Mouse (Mus musculus) 3T3-L1 (cell line): ENCODE measurements around the gene Scml4.

Source experiments
- DNase-seq: peaks from one replicate; pipeline ENCODE4 v3.0.0-alpha.2; 2015; ENCODE audit warnings: low read depth, low spot score

Gene Scml4

GRCm38 (mm10) chr10:42862102-42862740, 2.1 kb downstream of the Scml4 start:
- no peak for DNase-seq

DNA sequence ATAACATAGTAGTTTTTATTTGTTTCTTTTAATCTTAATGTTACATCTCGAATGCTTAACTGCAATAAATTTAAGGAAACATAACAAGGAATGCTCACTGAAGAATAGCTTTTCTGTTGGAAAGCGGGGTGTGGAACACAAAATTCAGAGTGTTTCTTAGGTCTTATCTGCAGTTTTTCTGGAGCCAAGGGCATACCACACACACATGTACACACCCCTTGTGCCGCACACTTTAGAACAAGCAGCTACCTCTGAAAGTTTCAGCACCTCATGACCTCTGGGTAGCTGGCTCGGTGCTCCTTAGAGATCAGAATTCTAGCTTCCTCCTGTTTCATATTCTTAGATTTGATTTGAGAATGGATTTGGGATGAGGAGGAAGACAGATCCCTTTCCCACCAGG, 2.6 kb downstream of the Scml4 start:
- no peak for DNase-seq

- DNase-seq = peak; percentile 21
These were observed 3.6 kb downstream of the Scml4 start for GRCm38 (mm10) chr10:42863621-42864391.

- no peak for DNase-seq
These were observed 4.5 kb downstream of the Scml4 start for GRCm38 (mm10) chr10:42864696-42865095.

- DNase-seq = no peak
These were observed 8.2 kb downstream of the Scml4 start for GRCm38 (mm10) chr10:42868416-42868815.

DNA sequence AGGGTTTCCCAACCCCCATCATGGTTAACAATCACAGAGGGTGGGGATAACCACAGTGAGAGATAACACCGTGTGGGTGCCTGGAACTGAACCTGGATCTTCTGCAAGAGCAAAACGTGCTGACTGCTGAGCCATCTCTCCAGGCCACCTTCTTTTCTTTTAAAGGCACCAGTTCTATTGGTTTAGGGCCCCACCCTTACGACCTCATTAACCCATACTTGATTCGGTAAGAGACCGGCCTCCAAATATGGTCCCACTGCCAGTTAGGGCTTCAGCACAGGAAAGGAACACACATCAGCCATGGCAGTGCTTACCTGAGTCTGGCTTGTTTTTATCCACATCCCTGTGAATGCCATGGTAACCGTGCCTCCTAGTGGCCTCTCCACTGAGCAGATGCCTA, 9.3 kb downstream of the Scml4 start:
- no peak for DNase-seq

- no peak for DNase-seq
These were observed 12.3 kb downstream of the Scml4 start for GRCm38 (mm10) chr10:42872269-42873010.

- DNase-seq = no peak
These were observed 13.0 kb downstream of the Scml4 start for GRCm38 (mm10) chr10:42873077-42873595.

- no peak for DNase-seq
These were observed 16.0 kb downstream of the Scml4 start for GRCm38 (mm10) chr10:42876172-42876571.

- no peak for DNase-seq
These were observed 19.1 kb downstream of the Scml4 start for GRCm38 (mm10) chr10:42879269-42879681.

- no peak for DNase-seq
These were observed 19.5 kb downstream of the Scml4 start for GRCm38 (mm10) chr10:42879682-42880081.

- no peak for DNase-seq
These were observed 26.9 kb downstream of the Scml4 start for GRCm38 (mm10) chr10:42887040-42887439.

DNA sequence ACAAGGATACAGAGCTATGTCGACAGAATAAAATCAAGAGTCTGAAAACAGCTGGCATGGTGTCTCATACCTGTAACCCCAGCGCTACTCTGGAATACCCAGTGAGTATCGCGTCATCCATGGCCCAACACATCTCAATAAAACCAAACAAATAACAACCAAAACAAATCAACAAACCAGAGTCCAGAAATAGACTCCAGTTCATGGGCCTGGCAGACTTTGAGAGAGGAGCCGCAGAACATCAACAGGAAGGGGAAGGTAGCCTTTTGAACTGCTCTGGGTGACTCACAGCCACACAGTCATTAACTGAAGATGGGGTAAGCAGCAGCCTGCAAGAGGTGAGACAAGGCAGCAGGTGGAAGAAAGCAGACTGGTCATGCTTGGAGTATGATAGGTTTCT, 28.1 kb downstream of the Scml4 start:
- DNase-seq = no peak

- no peak for DNase-seq
These were observed 30.2 kb downstream of the Scml4 start for GRCm38 (mm10) chr10:42890365-42890764.

DNA sequence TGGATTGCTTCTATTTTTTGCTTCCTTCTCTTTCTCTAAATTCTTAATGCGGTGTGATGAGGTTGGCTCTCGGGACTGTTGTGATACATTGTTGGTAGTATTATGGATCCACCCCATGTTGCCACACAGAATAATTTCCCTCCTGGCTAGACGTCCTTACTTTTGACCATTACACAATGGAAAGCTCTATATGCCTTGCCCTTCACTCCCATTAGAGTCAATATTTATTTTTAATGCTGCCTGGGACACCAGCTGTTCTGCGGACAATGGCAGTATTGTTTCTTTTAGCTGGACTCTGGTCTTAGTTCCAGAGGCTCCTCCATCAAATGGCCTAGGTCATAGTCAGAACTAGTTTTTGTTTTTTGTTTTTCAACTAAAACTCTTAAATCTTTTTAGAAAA, 32.1 kb downstream of the Scml4 start:
- DNase-seq = no peak

DNA sequence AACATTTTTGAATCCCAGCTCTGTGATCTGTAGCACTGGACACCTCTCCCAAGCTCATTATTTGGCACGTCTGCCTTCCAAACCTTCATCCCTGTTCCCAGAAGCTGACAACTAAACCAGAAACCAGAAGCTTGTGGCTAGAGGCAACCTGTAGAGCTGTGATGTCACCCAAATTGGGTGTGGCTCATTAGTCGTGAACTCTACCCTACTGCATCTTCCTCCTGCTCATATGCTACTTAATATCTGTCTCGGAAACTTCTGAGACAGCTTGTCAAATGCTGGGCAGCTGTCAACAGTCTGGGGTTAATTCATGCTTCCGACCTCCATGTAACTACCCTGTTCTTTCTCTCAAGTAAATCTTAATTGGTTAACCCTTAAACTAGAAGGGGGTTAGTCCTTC, 32.8 kb downstream of the Scml4 start:
- DNase-seq = no peak

- no peak for DNase-seq
These were observed 33.7 kb downstream of the Scml4 start for GRCm38 (mm10) chr10:42893857-42894256.

DNA sequence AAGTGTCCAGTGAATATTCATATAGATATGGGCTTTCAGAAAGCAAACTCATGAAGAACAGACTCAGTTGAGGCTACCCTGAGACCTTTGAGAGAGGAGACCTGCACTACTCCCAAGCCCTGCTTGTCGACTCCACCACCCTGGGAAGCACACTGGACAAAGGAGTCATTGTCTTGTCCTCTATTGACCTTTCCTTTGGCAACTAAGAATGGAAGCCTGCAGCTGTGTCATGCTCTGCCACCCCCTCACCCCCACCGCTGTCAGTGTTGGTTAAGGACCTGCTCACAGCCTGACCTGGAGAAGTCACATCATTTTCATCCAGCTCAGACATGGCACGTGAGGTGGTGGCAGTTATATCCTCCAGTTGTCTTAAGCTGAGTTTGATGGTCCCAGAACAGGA, 34.1 kb downstream of the Scml4 start:
- DNase-seq = no peak

GRCm38 (mm10) chr10:42894696-42895095, 34.5 kb downstream of the Scml4 start:
- DNase-seq = no peak

DNA sequence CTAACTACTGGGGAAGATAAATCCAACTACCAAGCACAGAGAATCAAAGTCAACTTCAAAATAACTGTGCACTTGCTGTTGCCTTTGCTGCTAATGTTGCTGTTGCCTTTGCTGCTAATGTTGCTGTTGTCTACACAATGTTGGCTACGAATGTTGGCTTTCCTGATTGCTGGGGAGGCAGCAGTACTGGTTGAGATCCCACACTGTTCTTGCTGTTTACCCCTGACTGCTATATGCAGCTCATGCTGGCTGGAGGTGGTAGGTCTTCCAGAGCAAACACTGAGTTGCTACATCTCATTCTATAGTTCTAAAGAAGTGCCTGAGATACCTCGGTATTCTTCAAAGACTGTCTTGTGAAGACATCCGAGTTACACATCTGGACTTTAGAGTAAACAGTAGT, 36.5 kb downstream of the Scml4 start:
- no peak for DNase-seq

- no peak for DNase-seq
These were observed 37.0 kb downstream of the Scml4 start for GRCm38 (mm10) chr10:42897166-42897565.

DNA sequence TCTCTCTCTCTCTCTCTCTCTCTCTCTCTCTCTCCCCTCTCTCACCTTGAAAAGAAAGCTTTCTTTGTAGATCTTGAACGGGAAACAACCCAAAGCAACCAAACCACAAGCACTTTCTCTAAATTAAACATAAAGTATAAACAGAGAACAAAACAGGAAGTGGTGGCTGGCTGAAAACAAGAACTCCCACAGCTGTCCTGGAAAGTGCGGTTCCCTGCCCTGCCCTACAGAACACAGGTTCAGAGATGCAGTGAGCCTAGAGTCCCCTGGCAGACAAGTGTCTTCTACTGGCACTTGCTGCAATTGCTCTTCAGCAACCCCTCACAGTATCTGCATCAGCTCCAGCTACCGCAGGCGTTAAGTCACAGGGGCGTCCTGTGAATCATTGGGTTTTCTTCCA, 37.5 kb downstream of the Scml4 start:
- no peak for DNase-seq
